Mouse (Mus musculus) cerebellum, adult 11 months (tissue): ENCODE data around the gene Mrpl43.

Experiments used
- DNase-seq: peaks from one replicate; pipeline ENCODE4 v3.0.0; 2022

The Mrpl43 gene

GRCm38 (mm10) chr19:45028746-45029145 is 22.5 kb upstream of the Mrpl43 start:
- DNase-seq: no peak

- no peak for DNase-seq
Observed at GRCm38 (mm10) chr19:45027848-45028247, 21.6 kb upstream of the Mrpl43 start.

GRCm38 (mm10) chr19:45026958-45027670 is 20.9 kb upstream of the Mrpl43 start:
- DNase-seq: no peak

- no peak for DNase-seq
Observed at GRCm38 (mm10) chr19:45025937-45026568, 19.8 kb upstream of the Mrpl43 start.

GRCm38 (mm10) chr19:45024775-45025174 is 18.5 kb upstream of the Mrpl43 start:
- no peak for DNase-seq

- no peak for DNase-seq
Observed at GRCm38 (mm10) chr19:45023993-45024392, 17.8 kb upstream of the Mrpl43 start.

- DNase-seq: no peak
Observed at GRCm38 (mm10) chr19:45021362-45021761, 15.1 kb upstream of the Mrpl43 start.

GRCm38 (mm10) chr19:45020348-45020747 is 14.1 kb upstream of the Mrpl43 start:
- no peak for DNase-seq

- DNase-seq: peak; percentile 56
Observed at GRCm38 (mm10) chr19:45018351-45018831, 12.1 kb upstream of the Mrpl43 start.

- DNase-seq: peak; percentile 82
Observed at GRCm38 (mm10) chr19:45017909-45018308, 11.7 kb upstream of the Mrpl43 start.

- peak; percentile 85 for DNase-seq
Observed at GRCm38 (mm10) chr19:45017216-45017771, 11.1 kb upstream of the Mrpl43 start.

GRCm38 (mm10) chr19:45016341-45017215 is 10.3 kb upstream of the Mrpl43 start:
- DNase-seq: peak; percentile 83

- DNase-seq: peak; percentile 73
Observed at GRCm38 (mm10) chr19:45015518-45016281, 9.5 kb upstream of the Mrpl43 start.

GRCm38 (mm10) chr19:45014981-45015402 is 8.8 kb upstream of the Mrpl43 start:
- peak; percentile 68 for DNase-seq

- DNase-seq: no peak
Observed at GRCm38 (mm10) chr19:45014335-45014971, 8.2 kb upstream of the Mrpl43 start, which contains the start of gene Lzts2. Gene Lzts2 (plus strand): TSS chr19:45014414.

GRCm38 (mm10) chr19:45013581-45014225 is 7.5 kb upstream of the Mrpl43 start:
- no peak for DNase-seq

GRCm38 (mm10) chr19:45012636-45013035 is 6.4 kb upstream of the Mrpl43 start:
- DNase-seq: no peak

- peak; percentile 31 for DNase-seq
Observed at GRCm38 (mm10) chr19:45012219-45012618, 6.0 kb upstream of the Mrpl43 start.

- no peak for DNase-seq
Observed at GRCm38 (mm10) chr19:45010646-45011045, 4.4 kb upstream of the Mrpl43 start.

- peak; percentile 40 for DNase-seq
Observed at GRCm38 (mm10) chr19:45007425-45008191, 1.4 kb upstream of the Mrpl43 start.
